In genomic region chr13:37854455-37855220, GRCm38 (mm10) we compare ENCODE assay signal across 8 mouse cellular contexts.
DNase-seq lines count a peak whose midpoint lies in the region; ATAC-seq and TF ChIP-seq lines count a peak whose summit lies in the region.

No protein-coding gene starts in this region.

- no peak for ATAC-seq in heart, postnatal 0 days (ENCODE audit: insufficient read depth, low read depth)
- ATAC-seq in lung, postnatal 0 days, result peak; percentile 18; the same call in 1 of the 2 replicates

- intact Hi-C loops in heart, postnatal 10 days (cut with DNase I), result no loop called here

- H3K4me2 ChIP-seq in heart, postnatal 0 days (ENCODE audit: low read depth, low read length), result peak overlapping the region; percentile 64
- H3K4me2 ChIP-seq in lung, postnatal 0 days (replicated peaks; ENCODE audit: low read depth, low read length), result peak overlapping the region; percentile 56

- H3K27me3 ChIP-seq in heart, embryonic 10.5 days (ENCODE audit: insufficient read depth, poor library complexity, severe bottlenecking), result no peaks in the 10 kb centered on the region
- no peaks in the 10 kb centered on the region for H3K27me3 ChIP-seq in heart, postnatal 0 days (ENCODE audit: control insufficient read depth, insufficient read depth, low read length)
- H3K27me3 ChIP-seq in lung, postnatal 0 days (replicated peaks; ENCODE audit: insufficient read depth, low read length), result no peaks in the 10 kb centered on the region

- H3K4me1 ChIP-seq in heart, embryonic 10.5 days, result peaks cover 64% of the 10 kb centered on the region
- H3K4me1 ChIP-seq in heart, postnatal 0 days (ENCODE audit: control insufficient read depth, insufficient read depth), result peaks cover 33% of the 10 kb centered on the region
- H3K4me1 ChIP-seq in lung, postnatal 0 days (ENCODE audit: insufficient read depth, low read depth, low read length), result peaks cover 16% of the 10 kb centered on the region; the same call in 1 of the 2 replicates

- TF ChIP-seq EP300 in heart, postnatal 0 days (IDR thresholded peaks at IDR 0.05; ENCODE audit: low read depth), result no peak
- TF ChIP-seq EP300 in lung, postnatal 0 days (IDR thresholded peaks at IDR 0.05), result peak; percentile 47; the same call in 1 of the 2 replicates

- WGBS in heart, embryonic 10.5 days, result 29% methylated on average over 14 of the region's 14 CpGs
- 25% methylated on average over 14 of the region's 14 CpGs for WGBS in heart, postnatal 0 days
- WGBS in lung, postnatal 0 days, result 19% methylated on average over 14 of the region's 14 CpGs

- H3K27ac ChIP-seq in heart, embryonic 10.5 days, result peak overlapping the region; percentile 90
- H3K27ac ChIP-seq in heart, postnatal 0 days (ENCODE audit: low read depth), result peak overlapping the region; percentile 79
- H3K27ac ChIP-seq in lung, postnatal 0 days (ENCODE audit: low read length), result peak overlapping the region; percentile 90

- no peaks in the 10 kb centered on the region for H3K9me3 ChIP-seq in heart, embryonic 10.5 days
- H3K9me3 ChIP-seq in heart, postnatal 0 days (replicated peaks; ENCODE audit: control insufficient read depth, low read length), result no peaks in the 10 kb centered on the region
- H3K9me3 ChIP-seq in lung, postnatal 0 days (ENCODE audit: low read length), result no peaks in the 10 kb centered on the region

- no peaks in the 10 kb centered on the region for H3K36me3 ChIP-seq in heart, embryonic 10.5 days
- no peaks in the 10 kb centered on the region for H3K36me3 ChIP-seq in heart, postnatal 0 days (replicated peaks; ENCODE audit: control insufficient read depth, insufficient read depth, low read length)
- H3K36me3 ChIP-seq in lung, postnatal 0 days (ENCODE audit: insufficient read depth, low read length), result no peaks in the 10 kb centered on the region

- DNase-seq in heart, embryonic 10.5 days (ENCODE audit: low spot score), result no peak
- no peak for DNase-seq in heart, postnatal 10 days
- DNase-seq in adipocyte (ENCODE audit: low spot score), result peak; percentile 49
- DNase-seq in heart, postnatal 0 days (ENCODE audit: low spot score), result no peak
- DNase-seq in lung, postnatal 0 days (ENCODE audit: low spot score), result peak; percentile 74
- no peak for DNase-seq in ovary, postnatal 36 days (ENCODE audit: low spot score)
- DNase-seq in layer of hippocampus, adult 9-10 months (ENCODE audit: low spot score), result no peak
- no peak for DNase-seq in T-cell, adult 2 months (ENCODE audit: low spot score)

- H3K4me3 ChIP-seq in heart, embryonic 10.5 days, result peak overlapping the region; percentile 51
- peak overlapping the region; percentile 40 for H3K4me3 ChIP-seq in heart, postnatal 0 days (ENCODE audit: low read depth, low read length)
- H3K4me3 ChIP-seq in lung, postnatal 0 days (ENCODE audit: low read depth, low read length), result peak overlapping the region; percentile 27; the same call in 1 of the 2 replicates

- no peak for TF ChIP-seq CTCF in heart, postnatal 0 days (IDR thresholded peaks at IDR 0.05; ENCODE audit: low read depth)
- TF ChIP-seq CTCF in lung, postnatal 0 days (IDR thresholded peaks at IDR 0.05), result no peak

- H3K9ac ChIP-seq in heart, postnatal 0 days (replicated peaks; ENCODE audit: low read depth, low read length), result peak overlapping the region; percentile 9; the same call in 1 of the 2 replicates
- peak overlapping the region; percentile 39; the same call in 1 of the 2 replicates for H3K9ac ChIP-seq in lung, postnatal 0 days (replicated peaks; ENCODE audit: low read depth)

Comparison
In these comparisons a context has a peak if more than half of its experiments do, and no peak if none do; other contexts are left out.
1. DNase-seq: peak in adipocyte (single experiment) and lung, postnatal 0 days (single experiment); none in heart, embryonic 10.5 days (single experiment), heart, postnatal 10 days (0 of 2), heart, postnatal 0 days (single experiment), ovary, postnatal 36 days (single experiment), layer of hippocampus, adult 9-10 months (single experiment) and T-cell, adult 2 months (single experiment).
2. Peak in every context shown above with its lines, with median percentiles within 50 percentile points of each other: H3K27ac ChIP-seq and H3K4me3 ChIP-seq.